Mouse (Mus musculus): ENCODE results near the gene Ssr2. TPM values are rescaled to one million over a fixed set of nuclear protein-coding genes. Genes with fewer than 3 reads are reported as not detected.
A peak's percentile ranks its signal among the peaks of the same experiment; 100 is the strongest.

Ssr2 gene
- total and polyA plus RNA-seq, 3 experiments, result 65.3 to 80.0 (median 67.6) TPM

GRCm38 (mm10) chr3:88625531-88625930 lies 49.9 kb downstream of the Ssr2 start:
- peaks cover 12% of the 10 kb centered on the region for H3K79me2 ChIP-seq (replicated peaks; ENCODE audit: control insufficient read depth, insufficient read depth, low read length)
- H3K27ac ChIP-seq, result peak overlapping the region; percentile 97
- no peak for DNase-seq
- H3K4me3 ChIP-seq, result 0 out of 2 replicates have a peak overlapping the region, but pooled peaks have one; percentile 1
- intact Hi-C loops (cut with DNase I), result no loop called here
- WGBS, result 70% methylated on average over 7 of the region's 7 CpGs
- H3K36me3 ChIP-seq (ENCODE audit: control insufficient read depth, insufficient read depth, low read length), result peaks cover 18% of the 10 kb centered on the region
- H3K9ac ChIP-seq (ENCODE audit: low read depth, low read length), result no peak overlapping the region
- TF ChIP-seq CTCF (IDR thresholded peaks at IDR 0.05), result no peak
- TF ChIP-seq EP300 (IDR thresholded peaks at IDR 0.05; ENCODE audit: insufficient read depth, low read depth, low read length), result no peak
- TF ChIP-seq POLR2A (IDR thresholded peaks at IDR 0.05; ENCODE audit: insufficient read depth, low read depth, low read length), result no peak
- peaks cover 47% of the 10 kb centered on the region for H3K4me1 ChIP-seq (ENCODE audit: control insufficient read depth, insufficient read depth, low read length)
- no peaks in the 10 kb centered on the region for H3K27me3 ChIP-seq (ENCODE audit: control insufficient read depth, insufficient read depth, low read length)

GRCm38 (mm10) chr3:88626316-88626715 lies 50.6 kb downstream of the Ssr2 start:
- WGBS, result 22% methylated on average over 7 of the region's 7 CpGs
- Histone ChIP-seq H3K4me1 (ENCODE audit: control insufficient read depth, insufficient read depth, low read length) (peaks cover 48% of the 10 kb centered on the region), H3K79me2 (replicated peaks; ENCODE audit: control insufficient read depth, insufficient read depth, low read length) (peaks cover 12% of the 10 kb centered on the region), H3K27ac (peak overlapping the region; percentile 97), H3K9ac (ENCODE audit: low read depth, low read length) (peak overlapping the region; percentile 48), H3K36me3 (ENCODE audit: control insufficient read depth, insufficient read depth, low read length) (peaks cover 18% of the 10 kb centered on the region), H3K4me3 (no peak overlapping the region), H3K27me3 (ENCODE audit: control insufficient read depth, insufficient read depth, low read length) (no peaks in the 10 kb centered on the region)
- intact Hi-C loops (cut with DNase I), result no loop called here
- TF ChIP-seq CTCF (IDR thresholded peaks at IDR 0.05) (no peak), EP300 (IDR thresholded peaks at IDR 0.05; ENCODE audit: insufficient read depth, low read depth, low read length) (no peak), POLR2A (IDR thresholded peaks at IDR 0.05; ENCODE audit: insufficient read depth, low read depth, low read length) (no peak)
- DNase-seq, result peak; percentile 26 to 44

GRCm38 (mm10) chr3:88627114-88627513 lies 51.4 kb downstream of the Ssr2 start:
- WGBS, result 29% methylated on average over 4 of the region's 4 CpGs
- H3K27me3 ChIP-seq (ENCODE audit: control insufficient read depth, insufficient read depth, low read length), result no peaks in the 10 kb centered on the region
- no peak overlapping the region for H3K9ac ChIP-seq (ENCODE audit: low read depth, low read length)
- H3K4me1 ChIP-seq (ENCODE audit: control insufficient read depth, insufficient read depth, low read length), result peaks cover 55% of the 10 kb centered on the region
- no peak overlapping the region for H3K4me3 ChIP-seq
- TF ChIP-seq EP300 (IDR thresholded peaks at IDR 0.05; ENCODE audit: insufficient read depth, low read depth, low read length), result no peak
- no peak for TF ChIP-seq POLR2A (IDR thresholded peaks at IDR 0.05; ENCODE audit: insufficient read depth, low read depth, low read length)
- no peak for TF ChIP-seq CTCF (IDR thresholded peaks at IDR 0.05)
- H3K27ac ChIP-seq, result peak overlapping the region; percentile 97
- H3K36me3 ChIP-seq (ENCODE audit: control insufficient read depth, insufficient read depth, low read length), result peaks cover 18% of the 10 kb centered on the region
- no peak for DNase-seq
- intact Hi-C loops (cut with DNase I), result no loop called here
- H3K79me2 ChIP-seq (replicated peaks; ENCODE audit: control insufficient read depth, insufficient read depth, low read length), result peaks cover 12% of the 10 kb centered on the region

- intact Hi-C loops (cut with DNase I), result no loop called here
- Histone ChIP-seq H3K27me3 (ENCODE audit: control insufficient read depth, insufficient read depth, low read length) (no peaks in the 10 kb centered on the region), H3K36me3 (ENCODE audit: control insufficient read depth, insufficient read depth, low read length) (peaks cover 18% of the 10 kb centered on the region), H3K9ac (ENCODE audit: low read depth, low read length) (no peak overlapping the region), H3K4me3 (no peak overlapping the region), H3K79me2 (replicated peaks; ENCODE audit: control insufficient read depth, insufficient read depth, low read length) (peaks cover 12% of the 10 kb centered on the region), H3K27ac (peak overlapping the region; percentile 97), H3K4me1 (ENCODE audit: control insufficient read depth, insufficient read depth, low read length) (peaks cover 55% of the 10 kb centered on the region)
- TF ChIP-seq EP300 (IDR thresholded peaks at IDR 0.05; ENCODE audit: insufficient read depth, low read depth, low read length) (no peak), POLR2A (IDR thresholded peaks at IDR 0.05; ENCODE audit: insufficient read depth, low read depth, low read length) (no peak), CTCF (IDR thresholded peaks at IDR 0.05) (no peak)
- 74% methylated on average over 2 of the region's 2 CpGs for WGBS
- peak in 1 of 2 experiments; percentile 45 for DNase-seq
Observed at GRCm38 (mm10) chr3:88627535-88627934, 51.9 kb downstream of the Ssr2 start.

GRCm38 (mm10) chr3:88628766-88629165 lies 53.1 kb downstream of the Ssr2 start:
- Histone ChIP-seq H3K27ac (peak overlapping the region; percentile 36), H3K9ac (ENCODE audit: low read depth, low read length) (no peak overlapping the region), H3K27me3 (ENCODE audit: control insufficient read depth, insufficient read depth, low read length) (no peaks in the 10 kb centered on the region), H3K79me2 (replicated peaks; ENCODE audit: control insufficient read depth, insufficient read depth, low read length) (peaks cover 12% of the 10 kb centered on the region), H3K4me1 (ENCODE audit: control insufficient read depth, insufficient read depth, low read length) (peaks cover 55% of the 10 kb centered on the region), H3K36me3 (ENCODE audit: control insufficient read depth, insufficient read depth, low read length) (peaks cover 18% of the 10 kb centered on the region), H3K4me3 (no peak overlapping the region)
- WGBS, result 37% methylated on average over 4 of the region's 4 CpGs
- intact Hi-C loops (cut with DNase I), result no loop called here
- no peak for TF ChIP-seq EP300 (IDR thresholded peaks at IDR 0.05; ENCODE audit: insufficient read depth, low read depth, low read length)
- TF ChIP-seq CTCF (IDR thresholded peaks at IDR 0.05), result no peak
- no peak for DNase-seq

GRCm38 (mm10) chr3:88629244-88629643 lies 53.6 kb downstream of the Ssr2 start:
- Histone ChIP-seq H3K36me3 (ENCODE audit: control insufficient read depth, insufficient read depth, low read length) (peaks cover 15% of the 10 kb centered on the region), H3K4me3 (no peak overlapping the region), H3K9ac (ENCODE audit: low read depth, low read length) (no peak overlapping the region), H3K27me3 (ENCODE audit: control insufficient read depth, insufficient read depth, low read length) (no peaks in the 10 kb centered on the region), H3K27ac (peak overlapping the region; percentile 76), H3K79me2 (replicated peaks; ENCODE audit: control insufficient read depth, insufficient read depth, low read length) (peaks cover 12% of the 10 kb centered on the region), H3K4me1 (ENCODE audit: control insufficient read depth, insufficient read depth, low read length) (peaks cover 52% of the 10 kb centered on the region)
- intact Hi-C loops (cut with DNase I), result no loop called here
- WGBS, result 43% methylated on average over 13 of the region's 13 CpGs
- TF ChIP-seq EP300 (IDR thresholded peaks at IDR 0.05; ENCODE audit: insufficient read depth, low read depth, low read length) (no peak), CTCF (IDR thresholded peaks at IDR 0.05) (no peak), POLR2A (IDR thresholded peaks at IDR 0.05; ENCODE audit: insufficient read depth, low read depth, low read length) (no peak)
- DNase-seq, result no peak

Measured in heart, adult 2 months (tissue).